Mouse (Mus musculus) heart, postnatal 0 days (tissue): ENCODE measurements around the gene Rtp3.

Experiments used
- CTCF ChIP-seq: IDR thresholded peaks from 2 replicates; pipeline ENCODE4 v1.5.1; 2016; ENCODE audit warnings: antibody characterized with exemption, control low read depth, low read depth
- EP300 ChIP-seq: IDR thresholded peaks from 2 replicates; pipeline ENCODE4 v1.6.1; 2016; ENCODE audit warnings: antibody characterized with exemption, low read depth

GRCm38 (mm10) chr9:110994716-110995172 lies 4.4 kb upstream of the Rtp3 start:
- TF ChIP-seq CTCF (peak; percentile 27), EP300 (no peak)
